ENCODE assay signal across 11 mouse cellular contexts in genomic region chr6:8769803-8770202, GRCm38 (mm10). TPM values are rescaled to one million over a fixed set of nuclear protein-coding genes. Genes with fewer than 3 reads are reported as not detected.
DNase-seq lines count a peak whose midpoint lies in the region; ATAC-seq and TF ChIP-seq lines count a peak whose summit lies in the region.
"Had no signal": no experiment of that assay in that cellular context is flagged by ENCODE, and none has a peak within 500 bp of the region (broad histone marks: within the 10 kb centered on the region; RNA-seq: fewer than 3 reads in every experiment).

No protein-coding gene starts in this region.

- no peaks in the 10 kb centered on the region; the same call in 1 of the 2 replicates for H3K79me2 ChIP-seq in liver, adult 2 months (ENCODE audit: control insufficient read depth, insufficient read depth, low read length)

- no peak for TF ChIP-seq POLR2A in liver, adult 2 months (IDR thresholded peaks at IDR 0.05; ENCODE audit: extremely low read depth, insufficient read depth, low read length)

- peak overlapping the region; percentile 24 for H3K27ac ChIP-seq in heart, embryonic 12.5 days (ENCODE audit: poor library complexity, severe bottlenecking)
- H3K27ac ChIP-seq in liver, adult 2 months (replicated peaks; ENCODE audit: insufficient read depth, low read depth, low read length): peak overlapping the region; percentile 34
- H3K27ac ChIP-seq in liver, embryonic 13.5 days: 0 out of 2 replicates have a peak overlapping the region, but pooled peaks have one; percentile 6
- H3K27ac ChIP-seq in midbrain, postnatal 0 days (ENCODE audit: low read depth, low read length): no peak overlapping the region
- H3K27ac ChIP-seq: embryonic facial prominence, embryonic 15.5 days had no signal

- no peak overlapping the region for H3K9ac ChIP-seq in heart, embryonic 12.5 days
- H3K9ac ChIP-seq in liver, adult 2 months (ENCODE audit: low read depth, low read length): no peak overlapping the region
- no peak overlapping the region for H3K9ac ChIP-seq in liver, embryonic 13.5 days
- no peak overlapping the region for H3K9ac ChIP-seq in midbrain, postnatal 0 days (replicated peaks; ENCODE audit: low read length, poor library complexity, severe bottlenecking)
- H3K9ac ChIP-seq: embryonic facial prominence, embryonic 15.5 days had no signal

- DNase-seq in heart, postnatal 14 days: no peak
- DNase-seq in liver, adult 2 months (ENCODE audit: extremely low read depth, low read depth, low spot score): peak; percentile 14
- DNase-seq in liver: no peak
- DNase-seq in liver, embryonic 13.5 days: no peak
- DNase-seq in midbrain, postnatal 0 days (ENCODE audit: low spot score): peak; percentile 9
- no peak for DNase-seq in adipocyte (ENCODE audit: low spot score)
- no peak for DNase-seq in gastrocnemius, postnatal 36 days
- DNase-seq: cerebellum, adult 9-10 months had no signal

- H3K4me3 ChIP-seq in heart, embryonic 12.5 days: no peak overlapping the region
- H3K4me3 ChIP-seq in liver, adult 2 months (ENCODE audit: insufficient read depth, low read depth, low read length): no peak overlapping the region
- H3K4me3 ChIP-seq in liver, embryonic 13.5 days (replicated peaks): no peak overlapping the region
- no peak overlapping the region for H3K4me3 ChIP-seq in midbrain, postnatal 0 days (ENCODE audit: low read depth, low read length)
- H3K4me3 ChIP-seq: embryonic facial prominence, embryonic 15.5 days had no signal

- 0 out of 2 replicates have a peak, but pooled peaks have one; percentile 45 for ATAC-seq in heart, embryonic 12.5 days (ENCODE audit: insufficient number of reproducible peaks, low FRiP score)
- ATAC-seq in liver, embryonic 13.5 days (ENCODE audit: low read depth): peak; percentile 79
- no peak for ATAC-seq in midbrain, postnatal 0 days (ENCODE audit: low FRiP score)
- ATAC-seq: inflammation-experienced regulatory T-cells, adult 6 months had no signal

- no peaks in the 10 kb centered on the region for H3K36me3 ChIP-seq in heart, embryonic 12.5 days
- no peaks in the 10 kb centered on the region for H3K36me3 ChIP-seq in liver, adult 2 months (ENCODE audit: control insufficient read depth, insufficient read depth, low read length)
- H3K36me3 ChIP-seq in liver, embryonic 13.5 days: no peaks in the 10 kb centered on the region
- no peaks in the 10 kb centered on the region for H3K36me3 ChIP-seq in midbrain, postnatal 0 days (ENCODE audit: insufficient read depth, low read length)
- H3K36me3 ChIP-seq: embryonic facial prominence, embryonic 15.5 days had no signal

- intact Hi-C loops in heart, postnatal 14 days (cut with DNase I): no loop called here
- intact Hi-C loops in gastrocnemius, postnatal 36 days (cut with DNase I): no loop called here

- H3K4me2 ChIP-seq in heart, embryonic 12.5 days: peak overlapping the region; percentile 1; the same call in 1 of the 2 replicates
- H3K4me2 ChIP-seq in liver, embryonic 13.5 days: peak overlapping the region; percentile 13; the same call in 1 of the 2 replicates
- H3K4me2 ChIP-seq in midbrain, postnatal 0 days (ENCODE audit: low read depth, low read length, poor library complexity, severe bottlenecking): no peak overlapping the region

- H3K27me3 ChIP-seq in heart, embryonic 12.5 days (replicated peaks): no peaks in the 10 kb centered on the region
- no peaks in the 10 kb centered on the region for H3K27me3 ChIP-seq in liver, adult 2 months (ENCODE audit: control insufficient read depth, insufficient read depth, low read length)
- no peaks in the 10 kb centered on the region for H3K27me3 ChIP-seq in liver, embryonic 13.5 days
- H3K27me3 ChIP-seq in midbrain, postnatal 0 days (ENCODE audit: insufficient read depth, low read length): no peaks in the 10 kb centered on the region
- H3K27me3 ChIP-seq: embryonic facial prominence, embryonic 15.5 days had no signal

- TF ChIP-seq CTCF in liver, adult 2 months (IDR thresholded peaks at IDR 0.05; ENCODE audit: low read depth, low read length): no peak
- TF ChIP-seq CTCF in midbrain, postnatal 0 days (IDR thresholded peaks at IDR 0.05): no peak

- 29% methylated on average over 6 of the region's 6 CpGs for WGBS in heart, embryonic 12.5 days
- 69% methylated on average over 6 of the region's 6 CpGs for WGBS in liver, adult 2 months
- WGBS in liver, embryonic 13.5 days (ENCODE audit: insufficient replicate concordance): 11% methylated on average over 6 of the region's 6 CpGs
- 67% methylated on average over 6 of the region's 6 CpGs for WGBS in midbrain, postnatal 0 days

- peaks cover 9% of the 10 kb centered on the region for H3K4me1 ChIP-seq in heart, embryonic 12.5 days (replicated peaks)
- H3K4me1 ChIP-seq in liver, adult 2 months (ENCODE audit: control insufficient read depth, insufficient read depth, low read length): no peaks in the 10 kb centered on the region
- H3K4me1 ChIP-seq in liver, embryonic 13.5 days (replicated peaks): peaks cover 17% of the 10 kb centered on the region
- H3K4me1 ChIP-seq in midbrain, postnatal 0 days (ENCODE audit: insufficient read depth, low read length): no peaks in the 10 kb centered on the region
- H3K4me1 ChIP-seq: embryonic facial prominence, embryonic 15.5 days had no signal

- no peaks in the 10 kb centered on the region for H3K9me3 ChIP-seq in heart, embryonic 12.5 days (replicated peaks)
- no peaks in the 10 kb centered on the region for H3K9me3 ChIP-seq in liver, embryonic 13.5 days (replicated peaks)
- H3K9me3 ChIP-seq in midbrain, postnatal 0 days (ENCODE audit: low read length): no peaks in the 10 kb centered on the region
- H3K9me3 ChIP-seq: embryonic facial prominence, embryonic 15.5 days had no signal

RNA-seq across cellular contexts. Expression of gene Ica1, which starts 8.5 kb away (rescaled TPM):
- polyA plus RNA-seq in heart, embryonic 12.5 days (2016; fragmentation: Nextera tagmentation; extraction: Ambion mirVana): 30.5 and 33.2 TPM in 2 replicates
- total RNA-seq in heart, postnatal 14 days (2021): 1 to 10 TPM; 6.3 to 9.1 TPM
- total RNA-seq in liver, adult 2 months (2014; rRNA removed): 2.9 and 3.4 TPM in 2 replicates
- 0.54 and 0.84 TPM in 2 replicates for polyA plus RNA-seq in liver, adult 2 months (2012; rRNA removed)
- 5.9 and 6.8 TPM in 2 replicates for polyA plus RNA-seq in liver, embryonic 13.5 days (2015; fragmentation: Nextera tagmentation; extraction: Ambion mirVana)
- 57.4 and 66.6 TPM in 2 replicates for total RNA-seq in midbrain, postnatal 0 days (2014; rRNA removed)
- 98.7 and 98.8 TPM in 2 replicates for polyA plus RNA-seq in midbrain, postnatal 0 days (2015; fragmentation: Nextera tagmentation; extraction: Ambion mirVana)
- 1 to 10 TPM in 1 of 2 experiments, under 1 TPM in 1; 0.94 to 1.4 TPM for total RNA-seq in gastrocnemius, postnatal 36 days (2021)

Comparison
In these comparisons a context has a peak if more than half of its experiments do, and no peak if none do; other contexts are left out.
1. DNase-seq: peak in liver, adult 2 months (single experiment) and midbrain, postnatal 0 days (single experiment); none in heart, postnatal 14 days (0 of 2), liver (single experiment), liver, embryonic 13.5 days (single experiment), adipocyte (single experiment) and gastrocnemius, postnatal 36 days (0 of 2).